In the genomic region with DNA sequence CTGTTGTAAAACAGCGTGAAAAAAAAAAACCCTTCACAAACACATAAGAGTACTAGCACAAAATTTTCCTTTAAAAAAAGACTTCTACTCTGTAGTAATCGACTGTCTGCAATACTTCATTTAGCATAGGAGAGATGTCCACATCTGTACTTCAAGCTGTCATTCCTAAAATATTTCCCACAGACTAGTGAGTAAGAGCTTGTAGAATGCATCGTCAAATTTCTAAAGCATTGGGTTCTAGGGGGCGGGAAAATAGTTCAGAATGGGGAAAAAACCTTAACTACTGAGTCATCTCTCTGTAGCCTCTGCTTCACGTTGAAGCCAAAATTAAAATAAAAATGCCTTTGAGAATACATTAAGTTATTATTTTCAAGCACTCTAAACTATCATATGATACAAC, we compare ENCODE assay signal across 30 mouse cellular contexts. TPM values are rescaled to one million over a fixed set of nuclear protein-coding genes. Genes with fewer than 3 reads are reported as not detected.
DNase-seq lines count a peak whose midpoint lies in the region; ATAC-seq and TF ChIP-seq lines count a peak whose summit lies in the region.
"Had no signal": no experiment of that assay in that cellular context is flagged by ENCODE, and none has a peak within 500 bp of the region (broad histone marks: within the 10 kb centered on the region; RNA-seq: fewer than 3 reads in every experiment).

No protein-coding gene starts in this region.

- peak overlapping the region; percentile 85 for H3K27ac ChIP-seq in embryonic fibroblast, embryonic 13.5 days (ENCODE audit: insufficient read depth, low read length)
- no peak overlapping the region for H3K27ac ChIP-seq in kidney, embryonic 16.5 days (ENCODE audit: low read length)
- H3K27ac ChIP-seq: embryonic facial prominence, embryonic 12.5 days; gastrocnemius, adult 2 months; heart, embryonic 15.5 days; hindbrain, embryonic 13.5 days; intestine, embryonic 15.5 days had no signal

- no peaks in the 10 kb centered on the region for H3K27me3 ChIP-seq in kidney, embryonic 16.5 days (ENCODE audit: insufficient read depth, low read length)
- H3K27me3 ChIP-seq: embryonic facial prominence, embryonic 12.5 days; heart, embryonic 12.5 days; heart, embryonic 15.5 days; hindbrain, embryonic 13.5 days; intestine, embryonic 15.5 days had no signal

- intact Hi-C loops in heart, postnatal 36 days (cut with DNase I) = no loop called here
- intact Hi-C loops in heart, postnatal 10 days (cut with DNase I) = no loop called here

- no peak overlapping the region for H3K4me2 ChIP-seq in kidney, embryonic 16.5 days (replicated peaks; ENCODE audit: low read depth, low read length)
- H3K4me2 ChIP-seq: embryonic facial prominence, embryonic 12.5 days; heart, embryonic 12.5 days; heart, embryonic 15.5 days; hindbrain, embryonic 13.5 days; intestine, embryonic 15.5 days had no signal

- H3K4me3 ChIP-seq in embryonic fibroblast, embryonic 13.5 days (ENCODE audit: insufficient read depth, low read length) = no peak overlapping the region
- no peak overlapping the region for H3K4me3 ChIP-seq in kidney, embryonic 16.5 days (ENCODE audit: low read length)
- H3K4me3 ChIP-seq: embryonic facial prominence, embryonic 12.5 days; gastrocnemius, adult 2 months; heart, embryonic 12.5 days; heart, embryonic 15.5 days; hindbrain, embryonic 13.5 days; intestine, embryonic 15.5 days had no signal

- ATAC-seq in kidney, embryonic 16.5 days (ENCODE audit: low FRiP score, low TSS enrichment) = no peak
- ATAC-seq: CD4-positive, CD25-positive, alpha-beta regulatory T cell, adult 4 months; forebrain, embryonic 14.5 days; forebrain, postnatal 0 days; hindbrain, embryonic 16.5 days; intestine, embryonic 15.5 days had no signal

- TF ChIP-seq CTCF in embryonic fibroblast, embryonic 13.5 days (IDR thresholded peaks at IDR 0.05; ENCODE audit: borderline replicate concordance, insufficient read depth, low read length) = no peak

- TF ChIP-seq POLR2A in embryonic fibroblast, embryonic 13.5 days (IDR thresholded peaks at IDR 0.05; ENCODE audit: low read depth, low read length) = no peak

- DNase-seq in 3134 (ENCODE audit: extremely low read depth, insufficient read length, low spot score) = peak; percentile 52
- DNase-seq in 3T3-L1 (ENCODE audit: low read depth, low spot score) = peak; percentile 85
- DNase-seq in NIH3T3 (ENCODE audit: low read depth) = peak; percentile 70
- DNase-seq in heart, postnatal 36 days = no peak
- DNase-seq in heart, adult 9 months (ENCODE audit: low spot score in 2 of 2) = no peak
- DNase-seq in heart, postnatal 10 days = no peak
- DNase-seq: adrenal gland, adult 2 months; adrenal gland, postnatal 14 days; B cell, adult 2 months; cerebellum, adult 18-20 months; cerebellum, adult 9-10 months; cerebellum, postnatal 14 days; forebrain, postnatal 0 days; gastrocnemius, adult 2 months; gastrocnemius, postnatal 14 days; heart, adult 11 months; heart, postnatal 14 days; kidney, adult 11 months had no signal

- H3K4me1 ChIP-seq in embryonic fibroblast, embryonic 13.5 days (ENCODE audit: control insufficient read depth, insufficient read depth, low read length) = peaks cover 3% of the 10 kb centered on the region; the same call in 1 of the 2 replicates
- H3K4me1 ChIP-seq in kidney, embryonic 16.5 days (ENCODE audit: insufficient read depth, low read length) = no peaks in the 10 kb centered on the region
- H3K4me1 ChIP-seq: embryonic facial prominence, embryonic 12.5 days; heart, embryonic 12.5 days; heart, embryonic 15.5 days; hindbrain, embryonic 13.5 days; intestine, embryonic 15.5 days had no signal

- no peaks in the 10 kb centered on the region for H3K9me3 ChIP-seq in kidney, embryonic 16.5 days (ENCODE audit: low read length)
- H3K9me3 ChIP-seq: embryonic facial prominence, embryonic 12.5 days; heart, embryonic 12.5 days; heart, embryonic 15.5 days; hindbrain, embryonic 13.5 days; intestine, embryonic 15.5 days had no signal

- H3K9ac ChIP-seq in kidney, embryonic 16.5 days (replicated peaks; ENCODE audit: low read length) = no peak overlapping the region
- H3K9ac ChIP-seq: embryonic facial prominence, embryonic 12.5 days; forebrain, postnatal 0 days; heart, embryonic 12.5 days; heart, embryonic 15.5 days; hindbrain, embryonic 13.5 days; intestine, embryonic 15.5 days had no signal

- H3K36me3 ChIP-seq in kidney, embryonic 16.5 days (ENCODE audit: insufficient read depth, low read length) = no peaks in the 10 kb centered on the region
- H3K36me3 ChIP-seq: embryonic facial prominence, embryonic 12.5 days; heart, embryonic 12.5 days; heart, embryonic 15.5 days; hindbrain, embryonic 13.5 days; intestine, embryonic 15.5 days had no signal

- 84% methylated on average over 5 of the region's 5 CpGs for WGBS in kidney, embryonic 16.5 days

RNA-seq across cellular contexts. Expression of a gene that starts 42.2 kb away (rescaled TPM):
- 124 and 188 TPM in 2 replicates for polyA plus RNA-seq in embryonic fibroblast, embryonic 13.5 days (2011; ENCODE audit: insufficient read length, low read depth, missing spikeins)
- total RNA-seq in heart, postnatal 36 days (2021) = 1 to 10 TPM; 1.6 to 1.9 TPM
- polyA plus RNA-seq in kidney, embryonic 16.5 days (2015; fragmentation: Nextera tagmentation; extraction: Ambion mirVana) = 6.1 and 6.9 TPM in 2 replicates
- total RNA-seq in heart, postnatal 10 days (2021) = 10 to 100 TPM; 13.0 to 13.5 TPM
- total RNA-seq: hematopoietic stem cell, adult 5-6 weeks; MEL had no signal
- polyA plus RNA-seq: CD4-positive, CD25-positive, alpha-beta regulatory T cell, adult 4 months had no signal

Comparison
In these comparisons a context has a peak if more than half of its experiments do, and no peak if none do; other contexts are left out.
1. RNA of a gene that starts 42.2 kb away (total RNA-seq): 13.0 to 13.5 TPM in heart, postnatal 10 days; 1.6 to 1.9 TPM in heart, postnatal 36 days; every median in the first group is over 4 times any median in the second.
2. DNase-seq: peak in 3134 (single experiment), 3T3-L1 (single experiment) and NIH3T3 (single experiment); none in heart, postnatal 36 days (0 of 2), heart, adult 9 months (0 of 2) and heart, postnatal 10 days (0 of 2).